Mouse (Mus musculus) ES-E14 (cell line): ENCODE measurements around the gene Prss23. TPM values are rescaled to one million over a fixed set of nuclear protein-coding genes. Genes with fewer than 3 reads are reported as not detected.

Experiments
- DNase-seq: peaks from one replicate; pipeline ENCODE4 v3.0.0-alpha.2; 2013; ENCODE audit warnings: low read depth, low spot score
- H3K27ac ChIP-seq: 2 replicates; pipeline ENCODE4 v1.5.1; 2012; ENCODE audit warnings: low read depth, mild to moderate bottlenecking, low read length, moderate library complexity, mixed read lengths; ENCODE audit not compliant: poor library complexity, insufficient read depth, severe bottlenecking
- H3K36me3 ChIP-seq: 2 replicates; pipeline ENCODE4 v1.6.1; 2012; ENCODE audit warnings: mild to moderate bottlenecking, low read length, moderate library complexity, mixed read lengths; ENCODE audit not compliant: control insufficient read depth, poor library complexity, insufficient read depth, severe bottlenecking
- H3K4me1 ChIP-seq, 2 experiments: fragments of 150-350 bp in 1 of 2; sonication (generic) in 1 of 2; 2 replicates each; pipeline ENCODE4 v1.6.1; 2012; ENCODE audit warnings: low read length in 2 of 2, mild to moderate bottlenecking in 1 of 2, mixed read lengths in 1 of 2; ENCODE audit not compliant: control insufficient read depth in 2 of 2, insufficient read depth in 2 of 2, poor library complexity in 1 of 2
- H3K4me3 ChIP-seq, 2 experiments: fragments of 150-350 bp in 1 of 2; sonication (generic) in 1 of 2; 2 replicates each; pipeline ENCODE4 v1.5.1; 2012; ENCODE audit warnings: low read length in 2 of 2, low read depth in 1 of 2, mild to moderate bottlenecking in 1 of 2, mixed read lengths in 1 of 2; ENCODE audit not compliant: insufficient read depth in 1 of 2, poor library complexity in 1 of 2, severe bottlenecking in 1 of 2
- H3K9ac ChIP-seq: 2 replicates; pipeline ENCODE4 v1.6.1; 2012; ENCODE audit warnings: low read depth, mild to moderate bottlenecking, low read length, mixed read lengths; ENCODE audit not compliant: poor library complexity, insufficient read depth, severe bottlenecking
- H3K9me3 ChIP-seq: fragments of 150-350 bp; sonication (generic); 2 replicates; pipeline ENCODE4 v1.6.1; 2012; ENCODE audit warnings: low read depth, mild to moderate bottlenecking, low read length; ENCODE audit not compliant: control insufficient read depth, insufficient read depth
- CHD2 ChIP-seq: IDR thresholded peaks from 2 replicates; pipeline ENCODE4 v1.6.1; 2014; ENCODE audit warnings: mild to moderate bottlenecking, low read depth, low read length, inconsistent platforms
- HCFC1 ChIP-seq: IDR thresholded peaks from 2 replicates; pipeline ENCODE4 v1.6.1; 2012; ENCODE audit warnings: low read length, inconsistent platforms, borderline replicate concordance; ENCODE audit not compliant: insufficient read depth
- MAFK ChIP-seq: IDR thresholded peaks from 2 replicates; pipeline ENCODE4 v1.6.1; 2014; ENCODE audit warnings: mild to moderate bottlenecking, low read depth, low read length, inconsistent platforms; ENCODE audit not compliant: insufficient read depth
- ZC3H11A ChIP-seq: IDR thresholded peaks from 2 replicates; pipeline ENCODE4 v1.6.1; 2012; ENCODE audit warnings: low read depth, mild to moderate bottlenecking, inconsistent platforms, low read length, borderline replicate concordance
- ZNF384 ChIP-seq: IDR thresholded peaks from 2 replicates; pipeline ENCODE4 v1.6.1; 2012; ENCODE audit warnings: low read depth, low read length, inconsistent platforms
- in situ Hi-C, 2 experiments: fragments of 600-800 bp; cut with MboI; formaldehyde crosslinking; loops; one replicate each; pipeline ENCODE4 v1.15.1; 2025; ENCODE audit warnings: low sequenced_read_pairs in 2 of 2, inconsistent platforms in 1 of 2; ENCODE audit not compliant: unreplicated experiment in 2 of 2
- total RNA-seq: library from RNA; depleted of rRNA; stranded (reverse); fragments of 300-350 nt; gene quantifications from 2 replicates; pipeline ENCODE4 v1.2.3, GENCODE M21; 2012; rRNA removed

Prss23 gene
- total RNA-seq, 1 experiment, result 126 TPM

- DNase-seq, result no peak
- no peaks in the 10 kb centered on the region for H3K9me3 ChIP-seq
- in situ Hi-C loops, result no loop called here
- no peaks in the 10 kb centered on the region for H3K4me1 ChIP-seq
- H3K36me3 ChIP-seq, result no peaks in the 10 kb centered on the region
- H3K27ac ChIP-seq, result no peak overlapping the region
- no peak overlapping the region for H3K4me3 ChIP-seq
- H3K9ac ChIP-seq, result no peak overlapping the region
- TF ChIP-seq ZC3H11A (no peak), HCFC1 (no peak), MAFK (no peak), CHD2 (no peak), ZNF384 (no peak)
Observed at GRCm38 (mm10) chr7:89461351-89461750, 65.6 kb downstream of the Prss23 start.

GRCm38 (mm10) chr7:89460911-89461310 is 66.1 kb downstream of the Prss23 start:
- H3K4me3 ChIP-seq, result no peak overlapping the region
- in situ Hi-C loops, result no loop called here
- DNase-seq, result no peak
- H3K9me3 ChIP-seq, result no peaks in the 10 kb centered on the region
- TF ChIP-seq ZC3H11A, result no peak
- no peak for TF ChIP-seq CHD2
- TF ChIP-seq HCFC1, result no peak
- no peak for TF ChIP-seq ZNF384
- no peak for TF ChIP-seq MAFK
- H3K9ac ChIP-seq, result no peak overlapping the region
- H3K4me1 ChIP-seq, result no peaks in the 10 kb centered on the region
- no peak overlapping the region for H3K27ac ChIP-seq
- no peaks in the 10 kb centered on the region for H3K36me3 ChIP-seq

- H3K9me3 ChIP-seq, result no peaks in the 10 kb centered on the region
- TF ChIP-seq MAFK, result no peak
- no peak for TF ChIP-seq CHD2
- TF ChIP-seq ZNF384, result no peak
- no peak for TF ChIP-seq HCFC1
- TF ChIP-seq ZC3H11A, result no peak
- H3K27ac ChIP-seq, result no peak overlapping the region
- H3K4me1 ChIP-seq, result no peaks in the 10 kb centered on the region
- no peak for DNase-seq
- no peak overlapping the region for H3K9ac ChIP-seq
- in situ Hi-C loops, result no loop called here
- H3K4me3 ChIP-seq, result no peak overlapping the region
- no peaks in the 10 kb centered on the region for H3K36me3 ChIP-seq
Observed at GRCm38 (mm10) chr7:89459691-89460090, 67.3 kb downstream of the Prss23 start.

Other genes with a start within 250 kb of the Prss23 start
- 19.0 and 29.2 TPM in 2 replicates for gene Tmem135, start 123.0 kb downstream of the Prss23 start, total RNA-seq
- gene Fzd4, start 122.8 kb downstream of the Prss23 start, total RNA-seq, result 2.2 and 3.0 TPM in 2 replicates
- gene Me3, start 105.2 kb upstream of the Prss23 start, total RNA-seq, result 0.13 and 0.21 TPM in 2 replicates